Mouse (Mus musculus) testis, adult 2 months (tissue): ENCODE results near the gene Lrrc57. TPM values are rescaled to one million over a fixed set of nuclear protein-coding genes. Genes with fewer than 3 reads are reported as not detected.
"Not testable (repeated sequence)": the region's sequence is repeated elsewhere in the genome, so short reads cannot be mapped to it uniquely, and the experiment has no call there.

ENCODE experiments used
- H3K27ac ChIP-seq: fragments of 200-500 bp; 2 replicates; pipeline ENCODE4 v1.5.1; 2012; ENCODE audit warnings: low read depth, low read length; ENCODE audit not compliant: control insufficient read depth, insufficient read depth
- H3K27me3 ChIP-seq: fragments of 200-500 bp; 2 replicates; pipeline ENCODE4 v1.6.1; 2012; ENCODE audit warnings: mild to moderate bottlenecking, low read length, moderate library complexity; ENCODE audit not compliant: control insufficient read depth, insufficient read depth
- H3K36me3 ChIP-seq: fragments of 200-500 bp; 2 replicates; pipeline ENCODE4 v1.6.1; 2012; ENCODE audit warnings: mild to moderate bottlenecking, low read length; ENCODE audit not compliant: control insufficient read depth, insufficient read depth
- H3K4me1 ChIP-seq: fragments of 200-500 bp; 2 replicates; pipeline ENCODE4 v1.6.1; 2012; ENCODE audit warnings: low read length; ENCODE audit not compliant: control insufficient read depth, insufficient read depth
- H3K4me3 ChIP-seq: fragments of 200-500 bp; 2 replicates; pipeline ENCODE4 v1.5.1; 2012; ENCODE audit warnings: low read depth, mild to moderate bottlenecking, low read length, moderate library complexity, mixed read lengths; ENCODE audit not compliant: control insufficient read depth
- CTCF ChIP-seq: fragments of 200-500 bp; IDR thresholded peaks from 2 replicates; pipeline ENCODE4 v1.5.1; 2012; ENCODE audit warnings: low read depth, mild to moderate bottlenecking, inconsistent platforms, low read length, moderate library complexity; ENCODE audit not compliant: control insufficient read depth, insufficient read depth, insufficient replicate concordance
- POLR2A ChIP-seq: fragments of 200-500 bp; IDR thresholded peaks from 2 replicates; pipeline ENCODE4 v1.6.1; 2012; ENCODE audit warnings: low read depth, mild to moderate bottlenecking, inconsistent platforms, low read length, moderate library complexity; ENCODE audit not compliant: control insufficient read depth
- polyA plus RNA-seq: library from polyadenylated mRNA; depleted of rRNA; stranded (reverse); fragments of >200 nt; gene quantifications from 2 replicates; pipeline ENCODE4 v1.2.3, GENCODE M21; 2012

The Lrrc57 gene
- polyA plus RNA-seq, 1 experiment = 232 TPM

- TF ChIP-seq CTCF (no peak), POLR2A (no peak)
- no peak overlapping the region for H3K27ac ChIP-seq
- peaks cover 2% of the 10 kb centered on the region for H3K4me1 ChIP-seq
Observed at GRCm38 (mm10) chr2:120571081-120571480, 38.2 kb downstream of the Lrrc57 start.

GRCm38 (mm10) chr2:120567798-120568320 lies 41.5 kb downstream of the Lrrc57 start:
- Histone ChIP-seq H3K4me1 (peaks cover 2% of the 10 kb centered on the region), H3K27me3 (no peaks in the 10 kb centered on the region), H3K4me3 (peak overlapping the region; percentile 86), H3K36me3 (no peaks in the 10 kb centered on the region), H3K27ac (peak overlapping the region; percentile 82)
- no peak for TF ChIP-seq CTCF
- TF ChIP-seq POLR2A = no peak

More at GRCm38 (mm10) chr2:120571081-120571480, 38.2 kb downstream of the Lrrc57 start:
- H3K4me3 ChIP-seq = no peak overlapping the region
- no peaks in the 10 kb centered on the region for H3K36me3 ChIP-seq
- H3K27me3 ChIP-seq = no peaks in the 10 kb centered on the region

GRCm38 (mm10) chr2:120566886-120567797 lies 42.2 kb downstream of the Lrrc57 start, which contains the start of gene Snap23:
Gene Snap23, plus strand, starts transcription at chr2:120567671.
- peak; percentile 94 for TF ChIP-seq POLR2A
- TF ChIP-seq CTCF = no peak
- no peaks in the 10 kb centered on the region for H3K27me3 ChIP-seq
- H3K4me1 ChIP-seq = peaks cover 2% of the 10 kb centered on the region
- H3K4me3 ChIP-seq = peak within 1 kb of the TSS; percentile 86
- no peaks in the 10 kb centered on the region for H3K36me3 ChIP-seq
- peak within 1 kb of the TSS; percentile 90 for H3K27ac ChIP-seq

- peaks cover 2% of the 10 kb centered on the region for H3K4me1 ChIP-seq
- H3K4me3 ChIP-seq = no peak overlapping the region; the same call in 1 of the 2 replicates
Observed at GRCm38 (mm10) chr2:120565363-120565762, 44.0 kb downstream of the Lrrc57 start.

GRCm38 (mm10) chr2:120564548-120565188 lies 44.7 kb downstream of the Lrrc57 start:
- not testable (repeated sequence) for H3K36me3 ChIP-seq, H3K4me1 ChIP-seq, H3K27ac ChIP-seq, H3K27me3 ChIP-seq
- H3K4me3 ChIP-seq = peak overlapping the region; percentile 33

More at GRCm38 (mm10) chr2:120565363-120565762, 44.0 kb downstream of the Lrrc57 start:
- Histone ChIP-seq H3K27ac (no peak overlapping the region), H3K27me3 (no peaks in the 10 kb centered on the region), H3K36me3 (no peaks in the 10 kb centered on the region)
- no peak for TF ChIP-seq POLR2A
- no peak for TF ChIP-seq CTCF

- H3K4me3 ChIP-seq = peak within 1 kb of the TSS; percentile 96
- H3K36me3 ChIP-seq = no peaks in the 10 kb centered on the region
- peak within 1 kb of the TSS; percentile 93 for H3K27ac ChIP-seq
- no peaks in the 10 kb centered on the region for H3K27me3 ChIP-seq
- H3K4me1 ChIP-seq = peaks cover 2% of the 10 kb centered on the region
- TF ChIP-seq CTCF (no peak), POLR2A (peak; percentile 71)
Observed at GRCm38 (mm10) chr2:120563235-120563990, 45.9 kb downstream of the Lrrc57 start, which contains the start of gene Zfp106. Gene Zfp106, minus strand, starts transcription at chr2:120563843.
